Comparison of ENCODE assay signal across 9 mouse cellular contexts in the genomic region with DNA sequence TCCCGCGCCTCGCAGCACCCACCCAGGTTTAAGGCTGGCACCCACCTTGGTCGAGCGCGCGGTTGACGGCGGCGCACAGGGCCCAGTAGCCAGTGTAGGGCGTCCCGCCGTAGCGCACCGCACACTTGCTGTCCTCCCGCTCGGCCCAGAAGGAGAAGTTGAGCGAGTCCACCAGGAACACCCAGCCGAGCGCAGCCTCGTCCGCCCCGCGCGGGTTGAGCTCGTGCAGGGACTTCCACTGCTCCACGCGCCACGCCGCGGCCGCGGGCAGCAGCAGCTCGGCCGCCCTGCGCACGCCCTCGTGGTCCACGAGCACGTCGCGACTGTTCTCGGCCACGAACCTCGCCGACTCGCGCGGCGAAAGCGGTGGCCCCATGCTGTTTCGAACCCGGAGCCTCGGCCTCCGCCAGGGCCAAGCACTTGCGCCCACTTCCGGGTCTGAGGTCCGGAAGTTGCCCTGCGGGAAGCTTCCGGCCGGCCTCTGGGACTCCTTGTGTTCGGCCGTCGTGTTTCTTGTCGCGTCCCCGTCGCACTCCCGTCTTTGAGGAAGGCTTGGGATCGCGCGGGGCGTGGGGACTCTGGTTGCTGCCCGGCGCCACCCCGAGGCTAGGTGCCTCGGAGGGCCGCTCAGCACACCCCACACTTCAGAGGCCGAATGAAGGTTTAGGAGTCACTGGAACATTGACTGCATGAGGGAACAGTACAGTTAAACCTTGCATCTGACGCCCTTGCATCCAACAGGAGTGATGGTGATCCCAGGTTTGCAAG. TPM values are rescaled to one million over a fixed set of nuclear protein-coding genes. Genes with fewer than 3 reads are reported as not detected.
DNase-seq lines count a peak whose midpoint lies in the region; ATAC-seq lines count a peak whose summit lies in the region.
"Had no signal": no experiment of that assay in that cellular context is flagged by ENCODE, and none has a peak within 500 bp of the region (broad histone marks: within the 10 kb centered on the region; RNA-seq: fewer than 3 reads in every experiment).

TSS of gene 2210016F16Rik (minus strand) at position 447 of the 768 bp plus-strand sequence.

- peaks cover 24% of the 10 kb centered on the region for H3K36me3 ChIP-seq in heart, embryonic 11.5 days (ENCODE audit: control insufficient read depth, insufficient read depth, low read length)
- H3K36me3 ChIP-seq in kidney, embryonic 15.5 days: peaks cover 38% of the 10 kb centered on the region
- peaks cover 32% of the 10 kb centered on the region for H3K36me3 ChIP-seq in liver, embryonic 13.5 days

- H3K27me3 ChIP-seq in heart, embryonic 11.5 days (ENCODE audit: control insufficient read depth, insufficient read depth, low read length): no peaks in the 10 kb centered on the region
- H3K27me3 ChIP-seq in kidney, embryonic 15.5 days: no peaks in the 10 kb centered on the region
- H3K27me3 ChIP-seq in liver, embryonic 13.5 days: no peaks in the 10 kb centered on the region
- H3K27me3 ChIP-seq: CH12.LX had no signal

- peak; percentile 53 to 76 for DNase-seq in urinary bladder, adult 18-20 months (ENCODE audit: low spot score in 2 of 2)
- DNase-seq in urinary bladder, postnatal 10 days (ENCODE audit: low spot score): no peak
- peak; percentile 60 for DNase-seq in liver, embryonic 13.5 days
- DNase-seq in naive thymus-derived CD4-positive, alpha-beta T cell, adult 2 months (ENCODE audit: low read depth): peak; percentile 73
- peak; percentile 61 to 83 for DNase-seq in spleen, postnatal 4 days (ENCODE audit: low spot score in 2 of 2)

- H3K27ac ChIP-seq in heart, embryonic 11.5 days (ENCODE audit: low read depth, low read length): peak within 1 kb of the TSS; percentile 29; the same call in 1 of the 2 replicates
- peak within 1 kb of the TSS; percentile 69 for H3K27ac ChIP-seq in kidney, embryonic 15.5 days
- H3K27ac ChIP-seq in liver, embryonic 13.5 days: peak within 1 kb of the TSS; percentile 63

- peak within 1 kb of the TSS; percentile 66 for H3K4me3 ChIP-seq in heart, embryonic 11.5 days (ENCODE audit: low read depth, low read length)
- H3K4me3 ChIP-seq in kidney, embryonic 15.5 days (replicated peaks): peak within 1 kb of the TSS; percentile 82
- peak within 1 kb of the TSS; percentile 90 for H3K4me3 ChIP-seq in liver, embryonic 13.5 days (replicated peaks)

- H3K4me2 ChIP-seq in heart, embryonic 11.5 days: peak within 1 kb of the TSS; percentile 88
- peak within 1 kb of the TSS; percentile 96 for H3K4me2 ChIP-seq in kidney, embryonic 15.5 days
- peak within 1 kb of the TSS; percentile 91 for H3K4me2 ChIP-seq in liver, embryonic 13.5 days

- no peaks in the 10 kb centered on the region for H3K4me1 ChIP-seq in heart, embryonic 11.5 days (ENCODE audit: control insufficient read depth, insufficient read depth, low read length)
- H3K4me1 ChIP-seq in kidney, embryonic 15.5 days: peaks cover 11% of the 10 kb centered on the region
- H3K4me1 ChIP-seq in liver, embryonic 13.5 days (replicated peaks): peaks cover 24% of the 10 kb centered on the region

- H3K9ac ChIP-seq in heart, embryonic 11.5 days (ENCODE audit: low read depth, low read length): peak within 1 kb of the TSS; percentile 83
- H3K9ac ChIP-seq in kidney, embryonic 15.5 days: peak within 1 kb of the TSS; percentile 75
- peak within 1 kb of the TSS; percentile 90 for H3K9ac ChIP-seq in liver, embryonic 13.5 days

- peaks cover 11% of the 10 kb centered on the region for H3K9me3 ChIP-seq in heart, embryonic 11.5 days (replicated peaks; ENCODE audit: control insufficient read depth, low read length)
- peaks cover 23% of the 10 kb centered on the region for H3K9me3 ChIP-seq in kidney, embryonic 15.5 days (replicated peaks)
- peaks cover 25% of the 10 kb centered on the region for H3K9me3 ChIP-seq in liver, embryonic 13.5 days (replicated peaks)

- WGBS in heart, embryonic 11.5 days (ENCODE audit: insufficient replicate concordance): 2% methylated on average over 80 of the region's 80 CpGs
- 3% methylated on average over 80 of the region's 80 CpGs for WGBS in kidney, embryonic 15.5 days
- WGBS in liver, embryonic 13.5 days (ENCODE audit: insufficient replicate concordance): 2% methylated on average over 80 of the region's 80 CpGs

- peak; percentile 70 for ATAC-seq in erythroblast, adult 5-6 weeks (replicated peaks; ENCODE audit: low FRiP score, poor library complexity, severe bottlenecking)
- ATAC-seq in heart, embryonic 11.5 days (replicated peaks; ENCODE audit: insufficient number of reproducible peaks, low FRiP score, low TSS enrichment): peak; percentile 74
- ATAC-seq in kidney, embryonic 15.5 days (replicated peaks; ENCODE audit: low FRiP score): peak; percentile 74
- ATAC-seq in liver, embryonic 13.5 days (ENCODE audit: low read depth): peak; percentile 79

RNA-seq across cellular contexts. Expression of gene 2210016F16Rik, which starts in this region (rescaled TPM):
- 4.8 and 6.7 TPM in 2 replicates for total RNA-seq in erythroblast, adult 5-6 weeks (2015; ENCODE audit: low replicate concordance)
- 2.2 and 3.1 TPM in 2 replicates for total RNA-seq in erythroblast, adult 5-6 weeks (2017; ENCODE audit: low replicate concordance)
- polyA plus RNA-seq in heart, embryonic 11.5 days (2014; fragmentation: Nextera tagmentation; extraction: Ambion mirVana): 31.4 and 34.5 TPM in 2 replicates
- 28.9 and 29.5 TPM in 2 replicates for polyA plus RNA-seq in kidney, embryonic 15.5 days (2015; fragmentation: Nextera tagmentation; extraction: Ambion mirVana)
- 24.2 and 24.6 TPM in 2 replicates for polyA plus RNA-seq in liver, embryonic 13.5 days (2015; fragmentation: Nextera tagmentation; extraction: Ambion mirVana)
